Mouse (Mus musculus) gastrocnemius, adult 8-10 months (tissue): Measurements from ENCODE around the gene Adamts17. TPM values are rescaled to one million over a fixed set of nuclear protein-coding genes. Genes with fewer than 3 reads are reported as not detected.

Experiments used
- DNase-seq, 2 experiments: peaks; one replicate each; pipeline ENCODE4 v3.0.0; 2022; ENCODE audit warnings: low spot score in 2 of 2
- total RNA-seq, 4 experiments: library from RNA; stranded (reverse); gene quantifications; 2 replicates each; pipeline ENCODE4 v1.2.4; 2022

Gene Adamts17
- total RNA-seq, 4 experiments from 2014 or later: 0.38 to 0.49 TPM; not detected in 2

DNA sequence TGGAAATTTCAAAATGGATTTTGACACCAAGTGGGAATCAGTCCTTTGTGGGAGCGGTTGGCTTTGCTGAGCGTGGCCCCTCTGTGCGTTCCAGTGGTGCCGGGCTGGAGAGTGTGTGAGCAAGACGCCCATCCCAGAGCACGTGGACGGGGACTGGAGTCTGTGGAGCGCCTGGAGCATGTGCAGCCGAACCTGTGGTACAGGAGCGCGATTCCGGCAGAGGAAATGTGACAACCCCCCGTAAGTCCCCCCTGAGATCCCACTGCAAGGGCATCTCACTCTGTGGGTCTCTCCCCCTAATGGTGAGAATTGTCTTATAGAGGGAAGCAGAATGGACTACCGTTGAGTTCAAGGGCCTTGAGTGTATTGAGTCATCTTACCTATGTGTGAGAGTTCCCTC lies 189.9 kb downstream of the Adamts17 start:
- DNase-seq: no peak

DNA sequence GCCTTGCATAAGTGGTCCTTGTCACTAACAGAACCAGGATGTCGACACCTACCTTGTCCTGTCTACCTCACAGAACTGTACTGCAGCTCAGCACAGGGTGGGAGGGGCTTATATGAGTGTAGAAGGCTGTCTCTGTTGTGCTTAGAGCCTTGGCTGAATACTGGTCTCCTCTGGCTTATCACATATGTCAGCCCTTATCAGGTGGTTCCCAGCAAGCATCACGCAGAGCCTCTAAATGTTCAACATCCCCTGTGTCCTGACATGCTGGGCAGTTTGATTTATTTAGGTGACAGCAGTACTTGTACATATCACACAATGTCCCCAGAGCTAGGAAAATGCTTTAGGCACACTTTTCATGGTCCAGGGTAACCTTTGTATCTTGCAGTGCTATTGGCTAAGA lies 191.7 kb downstream of the Adamts17 start:
- DNase-seq: no peak

DNA sequence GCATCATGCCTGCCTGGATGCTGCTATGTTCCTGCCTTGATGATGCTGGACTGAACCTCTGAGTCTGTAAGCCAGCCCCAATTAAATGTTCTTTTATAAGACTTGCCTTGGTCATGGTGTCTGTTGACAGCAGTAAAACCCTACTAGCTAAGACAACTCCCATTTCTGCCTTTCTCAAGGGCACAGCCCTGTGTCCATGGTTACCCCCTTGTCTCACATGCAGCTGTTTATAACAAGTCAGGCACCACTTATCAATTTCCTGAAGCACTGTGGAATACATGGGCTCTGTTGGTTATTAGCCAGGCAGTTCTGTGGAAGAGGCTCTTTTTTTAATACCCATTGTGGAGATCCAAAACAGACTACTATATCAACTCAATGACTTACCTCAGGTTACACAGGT lies 193.1 kb downstream of the Adamts17 start:
- DNase-seq: no peak

DNA sequence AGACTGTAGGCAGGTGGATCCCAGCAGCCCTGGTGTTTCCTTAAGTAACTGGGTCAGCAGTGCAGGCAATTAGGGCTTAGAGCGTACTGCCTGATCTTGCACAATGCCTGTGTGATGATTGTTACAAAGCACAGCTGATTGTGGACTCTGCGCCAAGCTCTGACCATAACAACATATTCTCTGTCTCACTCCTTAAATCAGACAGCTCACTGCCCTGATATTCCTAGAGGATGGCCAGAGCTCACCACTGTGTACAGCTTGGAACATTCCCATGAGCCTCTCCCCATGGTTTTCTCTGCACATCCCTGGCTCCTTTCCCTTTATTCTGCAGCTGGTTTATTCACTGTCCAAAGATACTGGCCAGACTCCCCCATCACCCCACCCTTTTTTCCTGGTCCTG lies 194.8 kb downstream of the Adamts17 start:
- DNase-seq: peak; percentile 37 to 40

DNA sequence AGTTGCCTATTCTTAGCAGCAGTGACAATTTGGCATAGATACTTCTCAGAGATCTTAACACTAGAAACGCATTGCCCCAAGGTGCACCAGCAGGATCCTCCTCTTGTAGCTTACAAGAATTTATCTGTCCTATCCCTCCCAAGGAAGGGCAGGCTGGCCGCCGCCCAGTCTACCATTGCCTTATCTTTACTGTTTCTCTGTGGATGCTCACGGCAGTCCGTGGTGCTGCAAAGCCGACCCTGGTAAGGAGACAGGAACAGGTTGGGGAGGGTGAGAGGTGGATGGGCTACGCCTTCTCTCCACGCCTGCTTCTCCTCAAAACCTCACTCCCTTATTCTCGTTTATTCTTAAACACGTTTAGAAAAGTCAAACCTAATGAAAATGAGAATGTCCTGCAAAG lies 195.7 kb downstream of the Adamts17 start:
- no peak for DNase-seq

DNA sequence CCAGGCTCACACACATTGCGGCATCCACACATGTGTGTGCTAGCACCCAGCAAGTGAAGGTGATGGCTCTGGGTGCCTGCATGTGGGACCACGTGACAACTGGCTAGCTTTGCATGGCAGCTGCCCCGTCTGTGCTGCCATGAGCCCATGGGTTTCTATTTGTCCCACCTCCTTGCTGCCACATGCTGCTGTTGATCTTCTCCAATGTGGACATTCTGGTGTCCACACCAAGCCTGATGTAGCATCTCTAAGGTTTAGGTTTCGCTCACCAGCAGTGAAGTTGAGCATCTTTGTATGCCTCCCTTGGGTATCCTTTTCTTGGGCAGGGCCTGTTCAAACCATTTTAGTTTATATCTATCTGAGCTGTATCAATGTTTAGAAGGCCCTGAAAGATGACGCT lies 196.1 kb downstream of the Adamts17 start:
- no peak for DNase-seq

DNA sequence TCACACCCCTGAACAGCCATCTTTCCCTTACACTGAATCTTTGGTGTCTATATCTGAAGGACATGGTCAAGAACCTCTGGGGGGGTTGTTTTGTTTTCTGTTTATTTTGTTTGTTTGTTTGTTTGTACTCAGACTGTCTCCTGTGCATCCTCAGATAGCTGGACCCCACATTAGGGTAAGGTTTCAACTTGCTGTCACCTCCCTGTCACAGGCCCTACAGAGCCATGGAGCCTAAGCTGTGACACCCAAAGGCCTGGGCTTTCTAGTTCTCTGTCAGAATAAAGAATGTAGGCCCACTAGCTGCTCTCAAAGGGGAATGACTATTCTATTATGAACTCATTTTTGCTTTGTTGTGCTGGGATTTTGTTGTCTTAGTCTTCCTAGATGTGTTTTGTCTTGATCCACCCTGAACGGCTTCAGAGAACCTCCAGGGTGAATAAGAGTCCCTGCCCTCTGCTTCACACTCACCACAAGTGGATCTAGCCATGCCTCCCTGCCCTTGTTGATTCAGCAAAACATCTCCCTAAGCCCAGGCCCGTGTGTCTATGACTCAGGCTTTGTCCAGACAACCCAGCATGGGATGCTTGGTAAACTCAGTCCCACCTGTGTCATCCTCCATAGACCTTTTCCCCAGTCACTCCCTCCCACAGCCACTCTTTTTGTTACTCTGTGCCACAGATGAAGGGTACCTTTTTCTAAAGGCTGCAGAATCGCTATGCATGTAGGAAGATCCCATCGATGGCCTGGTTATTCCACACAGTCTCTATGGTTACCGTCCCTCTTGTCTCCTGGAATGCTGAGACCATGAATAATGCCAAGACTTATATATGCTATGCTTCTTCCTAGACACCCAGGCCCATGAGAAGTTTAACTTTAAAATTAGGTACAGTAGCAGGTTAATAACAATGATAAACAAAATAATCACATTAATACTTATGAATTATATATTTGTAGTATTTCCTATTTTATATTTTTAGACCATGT lies 197.3 kb downstream of the Adamts17 start:
- no peak for DNase-seq

DNA sequence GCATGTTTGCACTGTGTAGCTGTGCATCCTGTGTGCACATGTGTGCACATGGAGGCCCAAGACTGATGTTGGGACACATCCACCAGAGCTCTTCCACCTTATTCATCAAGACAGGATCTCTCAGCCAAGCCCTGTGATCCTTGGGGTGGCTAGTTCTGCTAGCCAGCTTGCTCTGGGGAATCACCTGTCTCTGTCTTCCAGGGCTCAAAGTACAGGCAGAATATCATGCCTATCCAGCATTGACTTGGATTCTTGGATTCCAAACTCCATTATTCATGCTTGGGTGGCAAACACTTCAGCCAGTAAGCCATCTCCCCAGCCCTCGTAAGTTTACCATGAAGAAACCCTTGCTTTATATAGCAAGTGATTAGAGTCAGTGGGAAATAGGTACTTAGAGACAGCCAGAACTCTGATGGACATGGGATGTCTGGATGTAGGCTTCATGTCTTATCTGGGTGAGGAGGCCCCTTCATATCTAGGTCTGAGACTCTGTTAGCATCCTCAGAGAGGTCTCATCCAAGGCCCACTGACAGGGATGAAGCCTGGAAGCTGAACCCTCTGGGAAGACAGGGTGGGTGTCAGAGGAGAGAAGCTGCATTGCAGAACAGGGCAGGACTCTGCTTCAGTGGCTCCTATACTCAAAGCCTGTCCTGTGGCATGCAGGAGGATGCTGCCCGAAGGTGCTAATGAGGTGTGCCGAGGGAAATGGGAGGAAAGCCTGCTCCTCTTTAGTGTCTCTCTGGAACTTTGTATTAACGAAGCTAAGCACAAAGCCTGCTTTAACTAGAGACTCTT lies 198.4 kb downstream of the Adamts17 start:
- no peak for DNase-seq

DNA sequence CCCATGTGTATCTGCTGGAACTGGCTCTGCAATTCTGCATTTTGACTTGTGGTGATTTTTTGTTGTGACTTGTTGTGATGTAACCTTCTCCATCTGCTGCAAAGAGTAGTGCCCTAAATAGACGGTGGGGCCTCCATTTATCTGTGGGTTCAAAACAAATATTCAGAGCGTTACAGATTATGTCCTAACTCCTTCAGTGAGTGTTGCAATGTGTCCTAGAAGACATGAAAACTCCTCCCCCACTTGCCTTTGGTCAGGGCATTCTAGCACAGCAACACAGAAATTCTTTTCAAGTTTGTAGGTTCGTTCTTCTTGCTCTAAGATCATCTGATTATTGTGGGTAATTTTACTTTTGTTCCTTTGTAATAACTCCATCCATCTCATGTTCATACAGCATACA lies 199.6 kb downstream of the Adamts17 start:
- DNase-seq: no peak

DNA sequence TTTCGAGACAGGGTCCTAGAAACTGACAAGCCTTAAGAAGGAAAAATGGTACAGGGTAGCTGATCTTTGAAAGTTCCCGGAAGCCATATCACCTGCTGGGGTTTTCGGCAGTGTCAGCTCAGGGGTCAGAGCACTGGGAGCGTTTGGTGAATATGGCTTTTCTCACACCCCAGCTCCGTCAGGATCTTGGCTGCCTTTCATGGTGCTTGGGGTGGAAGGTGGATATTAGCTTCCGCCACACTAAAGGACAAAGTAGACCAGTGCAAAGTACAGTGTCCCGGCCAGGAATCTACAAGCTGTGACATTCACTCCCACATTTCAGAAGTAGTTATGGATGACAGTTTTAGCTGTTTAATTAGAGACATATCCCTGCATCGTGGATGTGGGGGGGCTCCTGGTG lies 200.3 kb downstream of the Adamts17 start:
- no peak for DNase-seq

DNA sequence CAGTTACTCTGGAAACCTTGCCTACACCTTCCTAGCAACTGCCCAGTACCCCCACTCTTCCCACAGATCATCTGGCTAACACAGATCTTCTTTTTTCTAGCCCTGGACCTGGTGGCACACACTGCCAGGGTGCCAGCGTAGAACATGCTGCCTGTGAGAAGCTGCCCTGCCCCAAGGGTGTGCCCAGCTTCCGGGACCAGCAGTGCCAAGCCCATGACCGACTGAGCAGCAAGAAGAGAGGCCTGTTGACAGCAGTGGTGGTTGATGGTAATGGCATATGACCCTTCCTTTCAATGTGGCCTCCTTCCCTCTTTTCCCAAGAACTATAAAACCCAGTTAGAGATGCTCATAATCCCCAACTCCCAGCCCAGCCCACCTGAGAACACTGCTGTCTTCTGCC lies 202.2 kb downstream of the Adamts17 start:
- DNase-seq: no peak

DNA sequence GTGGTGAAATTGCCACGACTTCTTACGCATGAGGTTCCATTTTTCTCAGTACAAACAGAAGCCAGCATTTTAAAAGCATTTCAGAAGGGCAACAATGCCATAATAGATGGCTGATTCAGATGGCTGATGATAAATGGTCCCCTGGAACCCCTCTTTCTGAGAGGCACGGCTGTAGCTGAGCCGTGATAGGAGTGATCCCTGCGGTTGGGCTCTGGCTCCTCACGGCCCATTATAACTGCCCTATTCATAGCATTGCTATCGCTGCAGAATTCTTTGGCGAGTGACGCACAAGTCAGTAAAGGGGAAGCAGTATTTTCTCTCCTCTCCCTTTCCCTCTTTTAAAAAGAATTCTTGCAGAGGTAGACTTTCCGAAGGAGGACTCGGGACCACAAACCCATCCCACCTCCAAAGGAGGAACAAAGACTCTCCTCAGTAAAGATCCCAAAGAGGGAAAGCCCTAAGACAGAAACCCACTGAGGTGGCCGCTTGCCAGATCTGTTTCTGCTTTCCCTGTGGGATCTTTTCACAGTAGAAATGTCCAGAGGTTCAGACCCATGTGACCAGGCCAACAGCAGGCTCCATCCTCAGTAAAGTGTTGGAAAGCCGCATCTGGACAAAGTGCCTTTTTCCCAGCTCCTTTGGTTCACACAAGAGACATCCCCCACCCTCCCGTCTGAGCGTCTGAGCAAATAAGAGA lies 204.7 kb downstream of the Adamts17 start:
- peak in 1 of 2 experiments; percentile 24 for DNase-seq

DNA sequence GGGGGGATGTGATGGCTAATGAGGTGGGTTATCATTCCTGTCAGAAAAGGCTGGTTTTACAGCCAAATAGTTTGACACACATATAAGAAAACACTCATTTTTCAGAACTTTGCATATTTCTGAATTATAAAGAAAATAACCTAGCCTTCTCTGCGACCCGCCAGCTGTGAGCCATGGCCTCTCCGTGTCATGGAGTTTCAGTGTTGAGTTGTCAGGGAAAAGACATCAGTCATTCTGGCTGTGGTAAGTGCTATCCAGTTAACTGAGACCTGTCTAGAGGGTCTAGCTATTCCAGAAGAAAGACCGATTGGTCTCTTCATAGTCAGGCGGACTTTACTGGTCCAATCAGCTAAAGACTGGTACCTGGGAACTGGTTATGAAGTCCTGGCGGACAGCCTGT lies 205.7 kb downstream of the Adamts17 start:
- DNase-seq: no peak

DNA sequence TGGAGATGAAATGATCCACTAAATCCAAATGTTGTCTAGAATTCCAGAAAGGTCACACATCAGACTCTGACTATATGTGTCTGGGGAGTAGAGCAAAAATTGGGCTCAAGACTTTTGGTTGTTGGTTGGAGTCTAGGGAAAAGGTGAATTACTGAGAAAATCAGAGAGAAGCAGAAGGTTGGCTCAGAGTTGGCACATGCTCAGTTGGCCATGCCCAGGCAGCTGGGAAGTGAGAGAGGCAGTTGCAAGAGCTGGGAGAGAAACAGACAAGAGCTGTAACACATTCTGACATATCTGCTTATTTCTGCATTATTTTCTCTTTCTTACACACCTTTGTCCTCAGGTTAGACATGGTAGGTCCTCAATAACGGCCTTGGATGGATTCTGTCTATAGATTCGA lies 209.7 kb downstream of the Adamts17 start:
- DNase-seq: no peak

DNA sequence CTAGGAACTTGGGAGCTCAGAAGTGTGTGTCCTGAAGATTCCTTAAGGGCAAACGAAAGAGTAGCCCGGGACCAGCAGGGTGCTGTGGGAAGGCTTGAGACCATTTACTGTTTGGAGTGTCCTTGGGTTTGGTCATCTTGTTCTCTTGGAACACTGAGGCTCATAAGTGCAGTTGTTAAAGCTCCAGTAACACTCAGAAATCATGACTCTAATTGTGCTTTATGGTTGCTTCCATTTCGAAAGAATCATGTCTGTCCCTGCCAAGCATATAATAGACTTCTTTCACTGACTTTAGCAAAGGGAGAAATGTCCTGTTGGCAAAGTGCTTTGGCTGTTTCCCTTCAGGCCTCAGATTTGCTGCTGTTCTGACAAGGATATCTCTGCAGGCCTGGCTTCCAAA lies 210.9 kb downstream of the Adamts17 start:
- DNase-seq: no peak

DNA sequence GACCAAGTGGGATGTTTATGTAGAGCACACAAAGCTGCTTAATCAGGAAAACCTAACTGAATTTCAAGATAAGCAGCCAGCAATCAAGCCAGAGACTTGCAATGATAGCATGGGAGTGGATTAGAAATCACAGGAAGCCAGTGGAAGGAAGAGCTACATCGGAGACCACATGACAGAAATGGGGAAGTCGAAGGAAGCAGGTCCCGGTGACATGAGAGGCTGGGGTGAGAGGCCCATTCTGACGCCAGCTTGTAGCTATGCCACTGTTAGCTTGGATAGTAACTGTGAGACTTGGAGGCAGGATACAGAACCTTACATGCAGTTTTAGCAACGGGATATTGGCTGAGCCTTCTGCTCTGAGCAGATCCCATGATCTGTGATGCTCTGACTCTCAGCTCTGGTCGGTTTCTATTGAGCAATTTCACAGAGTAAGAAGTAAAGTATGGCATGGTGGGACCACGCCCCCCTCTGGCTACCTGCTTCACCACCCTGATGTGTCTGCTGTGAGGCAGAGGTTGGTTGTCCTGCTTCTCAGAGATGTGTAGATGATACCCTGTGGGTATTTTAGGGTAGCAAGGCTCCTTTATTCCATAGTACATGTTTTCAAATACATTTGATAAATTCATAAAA lies 211.7 kb downstream of the Adamts17 start:
- no peak for DNase-seq

DNA sequence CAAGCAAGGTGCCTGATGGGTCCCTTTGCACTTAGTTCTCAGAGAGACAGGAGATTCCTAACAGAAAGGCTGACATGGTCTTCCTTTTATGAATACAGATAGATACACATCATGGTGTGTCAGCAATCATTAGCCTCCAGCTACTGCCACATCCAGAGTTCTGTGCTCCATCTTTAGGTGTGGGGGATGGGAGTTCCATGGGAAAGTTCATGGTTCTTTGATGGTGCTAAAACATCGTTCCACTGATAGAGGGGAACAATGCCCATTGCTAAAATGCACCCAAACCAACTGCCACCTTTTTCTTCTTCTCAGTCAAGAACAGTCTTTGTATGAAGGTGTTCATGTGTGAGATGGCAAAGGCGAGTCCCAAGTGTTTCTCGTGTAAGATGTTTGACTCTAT lies 215.3 kb downstream of the Adamts17 start:
- DNase-seq: no peak

DNA sequence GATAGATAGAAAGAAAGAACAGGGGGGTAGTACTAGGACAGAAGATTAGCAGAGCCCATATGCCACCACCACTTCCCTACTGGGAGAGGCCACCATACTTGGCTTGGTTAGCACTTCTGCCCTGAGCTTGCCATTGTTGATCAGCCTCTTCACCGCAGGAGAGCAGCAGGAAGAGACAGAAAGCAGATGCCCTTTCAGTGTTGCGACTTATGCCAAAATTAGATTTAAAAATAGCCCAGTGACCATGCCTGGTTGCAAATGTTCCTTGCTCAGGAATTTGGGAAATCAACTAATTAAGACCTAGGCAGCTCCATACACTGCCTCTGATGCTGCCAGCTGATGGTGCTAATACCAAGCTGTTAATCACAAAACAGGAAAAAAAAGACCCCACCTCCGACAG lies 216.0 kb downstream of the Adamts17 start:
- DNase-seq: no peak

DNA sequence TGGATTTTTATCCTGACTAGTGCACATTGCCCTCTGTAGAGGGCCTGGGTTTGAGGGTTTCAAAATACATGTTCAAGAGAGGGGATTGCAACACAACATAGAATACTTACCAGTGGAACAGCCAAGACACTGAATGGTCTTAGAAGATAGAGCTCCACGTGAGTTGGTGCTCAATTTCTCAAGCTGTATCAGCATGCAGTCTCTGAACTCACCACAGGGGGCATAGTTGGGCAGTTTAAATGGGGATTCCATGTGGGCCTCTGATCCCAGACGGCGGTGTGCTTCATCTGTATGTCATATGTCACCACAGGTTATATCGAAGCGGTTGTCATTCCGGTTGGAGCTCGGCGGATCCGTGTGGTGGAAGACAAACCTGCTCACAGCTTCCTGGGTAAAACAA lies 222.2 kb downstream of the Adamts17 start:
- peak in 1 of 2 experiments; percentile 10 for DNase-seq

DNA sequence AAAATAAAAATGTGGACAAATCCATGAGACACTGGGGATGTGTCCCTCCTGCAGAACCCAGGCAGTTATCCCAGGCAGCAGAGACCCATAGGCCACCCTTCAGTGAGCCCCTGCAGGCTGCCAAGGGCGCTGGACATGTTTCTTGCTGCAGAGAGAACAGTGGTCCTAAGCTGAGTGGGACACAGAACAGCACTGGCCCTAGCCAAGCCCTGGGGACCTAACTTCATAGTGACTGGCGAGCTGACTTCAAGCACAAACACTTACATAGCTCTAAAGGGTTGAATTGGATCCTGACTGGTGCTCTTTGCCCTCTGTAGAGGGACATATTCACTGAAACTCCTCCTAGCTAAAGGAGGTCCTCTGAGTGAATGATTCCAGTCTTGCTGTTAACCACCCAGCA lies 223.0 kb downstream of the Adamts17 start:
- no peak for DNase-seq

DNA sequence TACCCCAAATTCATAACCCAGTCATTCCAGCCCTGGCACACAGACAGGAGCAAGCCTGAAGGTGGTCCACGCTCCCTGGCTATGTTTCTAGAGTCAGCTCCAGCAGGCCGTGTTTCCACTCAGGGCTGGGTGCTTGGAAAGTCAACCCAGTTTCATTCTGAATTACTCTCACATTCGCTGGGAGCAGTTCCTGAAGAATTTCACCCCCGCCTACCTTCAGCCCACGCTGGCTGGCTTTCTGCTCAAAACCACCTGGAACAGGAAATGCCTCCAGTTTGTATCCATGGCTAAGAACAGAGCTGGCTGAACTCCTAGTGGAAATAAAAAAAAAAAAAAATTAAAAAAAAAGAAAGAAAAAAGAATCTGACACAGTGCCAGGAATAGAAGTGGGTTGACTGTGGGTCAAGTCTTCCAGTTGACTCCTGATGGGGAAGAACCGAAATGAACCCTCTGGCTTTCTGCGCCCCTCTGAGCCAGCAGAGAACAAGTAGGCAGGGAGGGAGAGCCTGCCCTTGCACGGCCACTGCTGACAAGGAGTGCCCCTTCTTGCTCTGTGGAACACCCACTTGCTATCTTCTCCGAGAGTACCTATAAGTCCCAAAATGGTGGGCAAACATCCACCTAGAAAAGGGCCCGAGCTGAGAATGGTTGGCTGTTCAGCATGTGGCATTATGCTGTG lies 225.2 kb downstream of the Adamts17 start:
- no peak for DNase-seq
